Mouse (Mus musculus): ENCODE results near the gene Taf5.

Taf5 gene

GRCm38 (mm10) chr19:47067096-47067882 is at the start of gene Taf5:
Gene Taf5 (plus strand): TSS chr19:47067746.
- DNase-seq (ENCODE audit: low spot score in 2 of 2) = peak; percentile 92 to 94

- no peak for DNase-seq (ENCODE audit: low spot score in 2 of 2)
Observed at GRCm38 (mm10) chr19:47017831-47018230, 49.7 kb upstream of the Taf5 start.

- no peak for DNase-seq (ENCODE audit: low spot score in 2 of 2)
Observed at GRCm38 (mm10) chr19:47018330-47018729, 49.2 kb upstream of the Taf5 start.

- DNase-seq (ENCODE audit: low spot score in 2 of 2) = no peak
Observed at GRCm38 (mm10) chr19:47019326-47019725, 48.2 kb upstream of the Taf5 start.

- no peak for DNase-seq (ENCODE audit: low spot score in 2 of 2)
Observed at GRCm38 (mm10) chr19:47022709-47023108, 44.8 kb upstream of the Taf5 start.

- no peak for DNase-seq (ENCODE audit: low spot score in 2 of 2)
Observed at GRCm38 (mm10) chr19:47023546-47023945, 44.0 kb upstream of the Taf5 start.

GRCm38 (mm10) chr19:47024954-47025353 is 42.6 kb upstream of the Taf5 start:
- peak; percentile 45 to 78 for DNase-seq (ENCODE audit: low spot score in 2 of 2)

- no peak for DNase-seq (ENCODE audit: low spot score in 2 of 2)
Observed at GRCm38 (mm10) chr19:47026513-47026912, 41.0 kb upstream of the Taf5 start.

GRCm38 (mm10) chr19:47029796-47030195 is 37.8 kb upstream of the Taf5 start:
- DNase-seq (ENCODE audit: low spot score in 2 of 2) = no peak

GRCm38 (mm10) chr19:47031770-47032169 is 35.8 kb upstream of the Taf5 start:
- no peak for DNase-seq (ENCODE audit: low spot score in 2 of 2)

GRCm38 (mm10) chr19:47034916-47035315 is 32.6 kb upstream of the Taf5 start:
- peak; percentile 57 to 72 for DNase-seq (ENCODE audit: low spot score in 2 of 2)

- DNase-seq (ENCODE audit: low spot score in 2 of 2) = no peak
Observed at GRCm38 (mm10) chr19:47036596-47036995, 30.9 kb upstream of the Taf5 start.

- no peak for DNase-seq (ENCODE audit: low spot score in 2 of 2)
Observed at GRCm38 (mm10) chr19:47040720-47041473, 26.6 kb upstream of the Taf5 start.

- DNase-seq (ENCODE audit: low spot score in 2 of 2) = no peak
Observed at GRCm38 (mm10) chr19:47043608-47044007, 23.9 kb upstream of the Taf5 start.

- no peak for DNase-seq (ENCODE audit: low spot score in 2 of 2)
Observed at GRCm38 (mm10) chr19:47046343-47046742, 21.2 kb upstream of the Taf5 start.

- no peak for DNase-seq (ENCODE audit: low spot score in 2 of 2)
Observed at GRCm38 (mm10) chr19:47047236-47047833, 20.2 kb upstream of the Taf5 start.

- no peak for DNase-seq (ENCODE audit: low spot score in 2 of 2)
Observed at GRCm38 (mm10) chr19:47049061-47049460, 18.5 kb upstream of the Taf5 start.

- no peak for DNase-seq (ENCODE audit: low spot score in 2 of 2)
Observed at GRCm38 (mm10) chr19:47049840-47050239, 17.7 kb upstream of the Taf5 start.

- peak; percentile 69 to 78 for DNase-seq (ENCODE audit: low spot score in 2 of 2)
Observed at GRCm38 (mm10) chr19:47050271-47051032, 17.1 kb upstream of the Taf5 start, which contains the start of gene Pcgf6. Gene Pcgf6 (minus strand): TSS chr19:47050906.

- no peak for DNase-seq (ENCODE audit: low spot score in 2 of 2)
Observed at GRCm38 (mm10) chr19:47052927-47053326, 14.6 kb upstream of the Taf5 start.

GRCm38 (mm10) chr19:47053471-47053870 is 14.1 kb upstream of the Taf5 start:
- no peak for DNase-seq (ENCODE audit: low spot score in 2 of 2)

- no peak for DNase-seq (ENCODE audit: low spot score in 2 of 2)
Observed at GRCm38 (mm10) chr19:47057684-47058083, 9.9 kb upstream of the Taf5 start.

Data from right cerebral cortex, postnatal 36 days (tissue).